In genomic region chr4:32188076-32188475, GRCm38 (mm10) we compare ENCODE assay signal across 22 mouse cellular contexts.
"Had no signal": no experiment of that assay in that cellular context is flagged by ENCODE, and none has a peak within 500 bp of the region (broad histone marks: within the 10 kb centered on the region; RNA-seq: fewer than 3 reads in every experiment).

No protein-coding gene starts in this region.

- H3K27ac ChIP-seq: kidney, embryonic 15.5 days; layer of hippocampus, adult 2 months; limb, embryonic 10.5 days; limb, embryonic 13.5 days; liver, embryonic 12.5 days; liver, embryonic 15.5 days; lung, embryonic 15.5 days; midbrain, embryonic 10.5 days; midbrain, embryonic 13.5 days; neural tube, embryonic 13.5 days had no signal

- H3K4me3 ChIP-seq: kidney, embryonic 15.5 days; layer of hippocampus, adult 2 months; limb, embryonic 10.5 days; limb, embryonic 13.5 days; liver, embryonic 12.5 days; liver, embryonic 15.5 days; lung, embryonic 15.5 days; megakaryocyte, embryonic 14.5 days; midbrain, embryonic 10.5 days; midbrain, embryonic 13.5 days; myocyte; neural tube, embryonic 13.5 days had no signal

- DNase-seq: kidney, postnatal 14 days; kidney, postnatal 4 days; layer of hippocampus, adult 9-11 months; liver; lung, adult 18-20 months; lung, postnatal 10 days; lung, postnatal 36 days; thymus, adult 18-20 months; thymus, postnatal 36 days had no signal

- H3K9ac ChIP-seq: kidney, embryonic 15.5 days; limb, embryonic 13.5 days; liver, embryonic 12.5 days; liver, embryonic 15.5 days; lung, embryonic 15.5 days; midbrain, embryonic 13.5 days; neural tube, embryonic 13.5 days had no signal

- H3K9me3 ChIP-seq: kidney, embryonic 15.5 days; limb, embryonic 10.5 days; limb, embryonic 13.5 days; liver, embryonic 12.5 days; liver, embryonic 15.5 days; lung, embryonic 15.5 days; megakaryocyte, embryonic 14.5 days; midbrain, embryonic 10.5 days; midbrain, embryonic 13.5 days; neural tube, embryonic 13.5 days had no signal

- H3K4me2 ChIP-seq: kidney, embryonic 15.5 days; limb, embryonic 13.5 days; liver, embryonic 12.5 days; liver, embryonic 15.5 days; lung, embryonic 15.5 days; midbrain, embryonic 13.5 days; neural tube, embryonic 13.5 days had no signal

- H3K4me1 ChIP-seq: kidney, embryonic 15.5 days; liver, embryonic 15.5 days; midbrain, embryonic 13.5 days; neural tube, embryonic 13.5 days had no signal

- H3K36me3 ChIP-seq: kidney, embryonic 15.5 days; limb, embryonic 10.5 days; limb, embryonic 13.5 days; liver, embryonic 12.5 days; liver, embryonic 15.5 days; lung, embryonic 15.5 days; midbrain, embryonic 10.5 days; midbrain, embryonic 13.5 days; neural tube, embryonic 13.5 days had no signal

- ATAC-seq: liver, embryonic 12.5 days; midbrain, embryonic 13.5 days; midbrain, embryonic 16.5 days had no signal

- H3K27me3 ChIP-seq: kidney, embryonic 15.5 days; limb, embryonic 13.5 days; liver, embryonic 12.5 days; liver, embryonic 15.5 days; lung, embryonic 15.5 days; midbrain, embryonic 13.5 days; neural tube, embryonic 13.5 days had no signal
